Mouse (Mus musculus) kidney, postnatal 25 days (tissue): Measurements from ENCODE around the gene Ccser1.
"Not testable (repeated sequence)": the region's sequence is repeated elsewhere in the genome, so short reads cannot be mapped to it uniquely, and the experiment has no call there.

Source experiments
- DNase-seq, 2 experiments: peaks; one replicate each; pipeline ENCODE4 v3.0.0; 2021; ENCODE audit warnings: mixed read lengths in 2 of 2

Gene Ccser1

DNA sequence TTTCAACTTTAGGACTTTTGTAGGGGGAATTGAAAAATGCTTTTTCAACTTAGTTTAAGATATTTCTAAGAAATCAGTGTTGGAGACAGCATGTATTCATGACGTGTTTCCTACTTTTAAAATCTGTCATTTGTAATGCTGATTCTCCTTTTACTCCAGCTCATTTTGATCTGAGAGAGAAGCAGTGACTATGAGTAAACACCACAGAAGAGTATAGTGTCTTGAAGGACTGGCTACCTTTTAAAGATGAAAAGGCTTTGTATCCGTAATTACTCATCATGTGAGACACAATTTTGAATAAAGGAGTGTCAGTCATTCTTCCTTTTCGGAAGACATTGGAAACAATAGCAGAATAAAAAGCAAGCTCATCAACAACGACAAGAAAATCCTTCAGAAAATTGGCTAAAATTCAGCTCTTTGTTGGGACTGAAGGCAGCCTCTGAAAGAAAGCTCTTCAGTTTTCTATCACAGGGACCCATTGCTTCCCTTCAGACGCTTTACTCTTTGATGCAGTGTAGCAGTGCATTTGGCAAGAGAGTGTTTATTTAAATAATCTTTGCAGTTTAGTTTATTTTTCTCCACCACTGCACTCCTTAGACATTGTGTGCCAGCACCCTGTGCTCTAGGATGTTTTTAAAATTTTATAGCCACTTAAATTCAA, 50.1 kb downstream of the Ccser1 start:
- no peak for DNase-seq

DNA sequence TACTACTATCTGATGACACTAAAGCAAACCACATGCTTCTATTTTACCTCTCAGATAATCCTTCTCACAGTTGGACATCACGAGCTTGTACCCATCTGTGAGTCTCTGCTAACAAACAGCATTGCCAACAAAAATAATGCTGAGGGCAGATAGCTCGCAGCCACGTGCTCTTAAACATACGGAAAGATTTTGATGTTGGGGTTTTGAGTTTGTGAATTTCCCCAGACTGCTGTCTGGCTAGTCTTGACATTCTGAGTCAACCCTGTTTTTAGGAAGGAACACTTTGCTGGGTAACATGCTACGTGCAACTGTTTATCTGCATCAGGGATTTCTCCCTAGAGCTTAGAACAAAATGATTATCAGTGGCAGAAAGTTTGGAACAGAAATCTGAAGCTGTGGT, 52.9 kb downstream of the Ccser1 start:
- DNase-seq: no peak

DNA sequence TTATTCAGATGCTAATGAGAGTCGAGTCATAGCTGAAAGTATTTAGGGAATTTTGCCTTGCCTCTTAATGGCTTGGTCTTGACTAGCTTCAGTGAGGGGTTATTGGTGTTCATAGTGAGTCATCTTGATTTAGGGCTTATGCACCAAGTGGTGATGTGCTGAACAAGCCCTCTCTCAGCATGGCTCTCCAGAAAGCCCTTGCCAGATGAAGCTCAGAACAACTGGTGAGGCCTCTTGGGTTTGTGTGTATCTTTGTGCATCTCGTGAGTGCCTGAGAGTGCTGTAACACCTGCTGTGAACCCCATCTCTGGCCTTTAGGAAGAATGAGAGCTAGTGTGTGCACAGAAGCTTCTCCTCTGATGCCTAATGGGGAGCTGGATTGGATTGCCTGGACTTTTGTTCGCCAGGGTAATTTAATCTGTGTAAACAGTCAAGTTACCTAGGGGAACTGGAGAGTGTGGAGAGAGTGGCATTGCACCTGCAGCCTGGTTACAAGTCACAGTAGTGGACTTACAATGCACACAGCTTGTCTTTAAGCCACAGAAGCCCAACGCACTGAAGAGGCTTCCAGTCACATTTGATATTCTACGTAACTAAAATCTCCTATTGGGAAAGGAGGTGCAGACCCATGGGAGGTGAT, 53.5 kb downstream of the Ccser1 start:
- no peak for DNase-seq

DNA sequence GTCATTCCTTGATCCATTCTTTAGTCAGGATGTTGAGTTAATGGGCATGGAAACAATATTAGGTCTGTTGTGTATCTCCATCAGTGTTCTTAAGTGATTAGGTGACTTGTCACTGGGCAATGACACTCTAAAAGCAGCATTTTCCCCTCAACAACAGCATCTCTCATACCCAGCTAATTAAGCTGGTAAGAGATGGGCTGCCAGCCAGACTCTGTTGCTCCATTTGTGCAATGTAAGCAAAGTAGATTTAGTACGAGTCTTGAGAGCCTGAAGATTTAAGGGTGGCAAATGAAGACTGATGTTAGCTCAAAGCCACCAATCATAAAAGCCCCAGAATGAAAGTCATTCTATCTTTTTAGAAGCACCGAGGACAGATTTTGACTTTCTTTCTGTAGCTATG, 60.5 kb downstream of the Ccser1 start:
- no peak for DNase-seq

DNA sequence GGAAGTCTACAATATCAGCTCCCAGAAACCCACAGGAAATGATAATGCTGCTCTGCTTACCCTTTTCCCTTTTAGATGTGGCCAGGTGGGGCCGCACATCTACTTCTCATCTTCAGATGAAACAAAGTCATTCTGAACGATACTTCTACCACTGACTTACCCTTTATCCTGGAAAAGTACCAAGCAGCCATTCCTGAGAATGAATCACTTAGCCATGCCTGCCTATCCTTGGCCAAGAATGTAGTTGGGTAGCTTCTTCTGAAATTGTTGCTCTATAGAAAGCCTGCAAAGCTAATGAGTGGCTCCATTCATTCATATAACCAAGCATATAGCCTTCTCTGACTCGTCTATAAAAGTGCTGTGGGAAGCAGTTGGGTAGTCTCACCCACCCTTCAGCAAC, 62.4 kb downstream of the Ccser1 start:
- DNase-seq: no peak

DNA sequence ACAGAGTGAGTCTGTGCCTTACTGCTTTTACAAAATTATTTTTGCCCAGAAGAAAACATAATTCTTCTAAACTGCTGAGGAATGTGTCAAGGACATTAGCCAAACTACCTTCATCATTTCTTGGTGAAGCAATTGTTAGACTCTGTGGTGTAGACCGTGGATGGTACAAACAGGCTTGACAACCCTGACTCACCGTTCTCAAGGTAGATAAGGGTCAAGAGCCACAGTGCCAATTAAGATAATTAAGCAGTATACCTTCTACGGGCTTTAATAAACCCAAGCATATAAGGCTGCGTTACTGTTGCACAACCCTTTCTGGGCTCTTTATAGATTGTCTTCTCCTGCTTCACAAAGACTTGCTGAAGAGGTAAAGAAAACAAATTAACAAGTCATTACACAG, 66.4 kb downstream of the Ccser1 start:
- DNase-seq: no peak

DNA sequence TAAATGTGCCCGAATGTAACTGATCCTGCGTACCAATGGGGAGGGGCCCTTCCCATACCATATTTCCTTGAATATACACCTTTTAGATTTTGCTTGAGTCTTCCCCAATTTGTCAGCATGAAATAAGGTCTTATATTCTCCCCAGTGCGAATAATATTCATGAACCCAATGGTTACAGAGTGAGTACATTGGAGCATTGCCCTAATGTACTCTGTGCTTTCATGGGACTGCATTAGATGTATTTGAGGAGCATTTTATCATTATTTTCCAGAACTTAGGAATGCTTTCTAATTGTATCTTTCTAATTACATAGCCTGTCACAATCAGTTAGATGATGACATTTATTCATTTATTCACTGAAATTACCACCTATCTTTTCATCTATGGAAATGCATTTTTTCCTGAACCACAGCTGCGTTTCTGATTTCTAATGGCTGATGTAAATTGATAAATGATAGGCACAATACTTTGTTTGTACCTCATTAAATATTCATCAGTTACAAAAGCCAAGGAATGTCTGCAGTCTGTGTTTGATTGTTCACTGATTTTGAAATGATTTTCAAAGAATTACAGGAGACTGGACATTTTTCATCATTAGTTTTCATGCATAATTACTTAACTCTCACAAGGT, 67.8 kb downstream of the Ccser1 start:
- no peak for DNase-seq

DNA sequence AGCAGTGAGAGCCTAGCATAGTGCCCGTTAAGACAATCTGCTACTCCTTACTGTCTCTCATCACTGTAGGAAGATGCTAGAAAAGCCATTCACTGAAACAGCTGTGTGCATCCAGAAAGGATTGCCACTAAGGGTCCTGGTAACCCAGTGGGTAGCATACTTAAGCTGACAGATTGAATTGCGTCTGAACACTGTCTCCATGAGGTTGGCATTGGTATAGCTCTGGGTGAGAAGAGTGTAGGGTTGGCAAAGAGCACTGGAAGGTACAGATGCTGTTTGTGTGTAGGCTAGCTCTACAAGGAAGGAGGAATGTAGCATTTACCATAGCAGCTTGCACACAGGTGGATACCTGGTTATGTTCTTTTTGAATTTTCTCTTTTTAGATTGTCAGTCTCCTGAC, 68.6 kb downstream of the Ccser1 start:
- no peak for DNase-seq

DNA sequence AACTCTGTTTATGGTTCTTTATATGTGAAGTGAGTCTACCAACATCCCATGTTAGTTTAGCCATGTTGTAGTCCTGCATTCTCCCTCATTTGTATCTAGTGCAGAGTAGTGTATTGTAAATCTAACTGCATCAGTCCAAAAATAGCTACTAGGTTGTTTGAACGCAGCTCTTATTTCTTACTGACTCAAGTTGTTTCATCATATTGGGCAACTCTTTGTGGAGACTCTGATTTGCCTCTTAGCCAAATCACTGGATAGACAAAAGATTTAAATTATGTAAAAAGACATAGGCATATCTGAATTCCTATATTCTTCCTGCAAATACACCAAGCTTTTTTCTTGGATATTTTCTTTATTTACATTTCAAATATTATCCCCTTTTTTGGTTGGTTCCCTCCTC, 71.1 kb downstream of the Ccser1 start:
- DNase-seq: no peak

DNA sequence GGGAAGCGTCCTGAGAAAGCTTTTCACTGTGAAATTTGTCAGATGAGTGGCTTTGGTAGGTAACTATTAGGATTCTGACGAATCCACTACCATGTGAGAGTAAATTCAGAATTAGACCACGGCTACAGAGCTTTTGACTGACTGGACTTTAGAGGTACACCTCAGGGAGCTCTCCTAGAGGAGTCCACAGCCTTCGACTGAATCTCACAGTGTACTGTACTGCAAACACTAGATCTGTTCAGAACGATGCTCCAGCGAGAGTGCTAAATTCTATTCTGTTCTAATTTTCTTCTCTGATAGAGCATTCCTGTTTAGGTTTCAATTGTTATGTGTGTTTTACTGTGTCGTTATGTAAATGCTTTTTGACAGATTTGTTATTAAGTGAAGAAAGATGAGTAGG, 72.8 kb downstream of the Ccser1 start:
- DNase-seq: no peak

DNA sequence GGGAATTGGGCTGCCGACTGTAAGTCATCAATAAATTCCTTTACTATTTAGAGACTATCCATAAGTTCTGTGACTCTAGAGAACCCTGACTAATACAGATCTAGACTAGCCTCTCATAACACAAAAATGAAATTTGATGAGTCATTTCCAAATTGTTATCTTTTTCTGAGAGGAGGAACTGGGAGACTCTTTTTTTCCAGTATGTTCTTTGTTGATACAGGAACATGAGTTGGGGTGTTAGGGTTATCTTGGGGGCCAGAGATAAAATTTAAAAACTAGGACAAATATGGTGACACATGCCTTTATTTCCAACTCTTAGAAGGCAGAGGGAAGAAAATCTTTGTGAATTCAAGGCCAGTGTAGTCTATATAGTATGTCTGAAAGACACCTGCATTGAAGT, 75.8 kb downstream of the Ccser1 start:
- DNase-seq: not testable (repeated sequence)

DNA sequence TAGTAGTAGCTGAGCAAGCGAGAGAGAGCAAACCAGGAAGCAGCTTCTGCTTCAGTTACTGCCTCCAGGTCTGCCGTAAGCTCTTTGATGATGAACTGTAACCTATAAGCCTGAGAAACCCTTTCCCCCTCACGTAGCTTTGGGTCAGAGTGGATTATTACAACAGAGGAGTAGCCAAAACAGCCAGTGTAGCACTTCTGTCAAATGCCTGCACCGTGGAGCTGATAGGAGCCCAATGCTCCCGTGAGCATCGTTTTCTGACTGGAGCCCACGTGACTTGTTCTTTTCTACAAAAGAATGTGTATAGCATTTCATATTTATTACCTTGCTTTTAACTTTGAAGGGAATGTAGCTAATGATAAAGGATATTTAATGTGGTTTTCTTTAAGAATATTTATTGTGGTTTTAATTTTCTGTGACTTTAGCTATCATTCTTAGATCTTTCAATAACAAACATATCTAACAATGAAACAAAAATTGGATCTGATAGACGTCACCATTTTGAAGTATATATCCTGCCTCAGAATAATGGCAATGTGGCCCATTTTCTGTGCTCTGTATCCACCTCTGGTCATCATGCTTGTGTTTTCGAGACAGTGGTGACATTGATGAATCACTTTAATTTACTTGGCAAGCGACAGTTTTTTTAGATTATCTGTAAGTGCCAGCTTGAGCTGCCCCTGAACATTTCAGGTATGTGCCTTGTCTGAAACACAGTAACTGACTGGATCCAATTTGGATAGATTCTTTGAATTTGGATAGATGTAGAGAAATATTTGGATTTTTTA, 78.9 kb downstream of the Ccser1 start:
- no peak for DNase-seq

DNA sequence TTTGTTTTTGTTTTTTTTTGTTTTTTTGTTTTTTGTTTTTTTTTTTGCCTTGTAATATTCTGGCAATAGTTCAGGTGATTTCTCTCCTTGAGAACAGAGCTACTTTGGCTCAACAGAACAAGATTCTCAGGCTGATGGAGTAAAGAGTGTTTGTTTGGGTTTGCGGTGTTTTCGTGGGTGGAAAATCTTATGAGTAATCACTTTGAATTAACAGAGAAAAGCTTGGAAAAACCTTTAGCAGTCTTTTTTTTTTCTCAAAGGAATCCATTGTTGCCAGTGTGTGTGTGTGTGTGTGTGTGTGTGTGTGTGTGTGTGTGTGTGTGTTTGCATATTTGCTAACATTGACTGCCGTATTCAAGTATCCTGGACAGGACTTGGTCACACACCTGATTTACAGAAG, 81.3 kb downstream of the Ccser1 start:
- no peak for DNase-seq

DNA sequence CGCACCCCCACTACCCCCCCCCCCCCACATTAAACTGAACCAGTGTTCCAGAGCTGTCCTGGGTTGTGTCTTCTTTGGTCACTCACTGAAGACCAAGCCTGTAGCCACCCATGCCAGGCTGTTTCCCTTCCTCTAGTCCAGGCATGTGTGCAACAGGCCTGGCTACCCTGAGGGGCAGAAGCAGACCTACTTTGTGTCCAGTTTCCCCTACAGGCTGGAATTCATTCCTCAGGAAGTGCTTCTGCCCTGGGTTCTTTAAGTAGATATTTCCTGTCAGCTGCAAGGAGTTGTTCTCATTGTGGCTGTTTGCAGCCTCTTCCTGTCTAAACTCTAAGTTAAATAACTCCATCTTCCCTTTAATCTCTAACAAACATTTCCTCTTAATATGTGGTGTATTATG, 82.3 kb downstream of the Ccser1 start:
- no peak for DNase-seq

DNA sequence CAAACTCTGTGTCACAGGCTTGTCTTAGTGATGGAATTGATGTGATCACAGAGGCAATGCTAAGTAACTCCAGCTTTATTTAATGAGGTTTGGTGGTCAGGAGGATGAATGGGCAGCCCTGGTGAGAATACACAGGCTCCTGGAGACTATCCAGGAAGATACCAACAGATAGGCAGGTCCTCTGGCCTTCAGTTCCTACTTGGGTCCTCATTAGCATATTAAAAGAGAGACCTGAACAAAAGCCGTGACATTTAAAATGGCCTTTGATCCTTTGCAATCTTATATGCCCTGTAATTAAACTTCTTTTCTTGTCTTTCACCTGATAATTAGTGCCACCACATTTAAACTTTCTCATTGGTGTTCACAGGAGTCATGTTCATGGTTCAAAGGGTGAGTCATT, 83.2 kb downstream of the Ccser1 start:
- no peak for DNase-seq

DNA sequence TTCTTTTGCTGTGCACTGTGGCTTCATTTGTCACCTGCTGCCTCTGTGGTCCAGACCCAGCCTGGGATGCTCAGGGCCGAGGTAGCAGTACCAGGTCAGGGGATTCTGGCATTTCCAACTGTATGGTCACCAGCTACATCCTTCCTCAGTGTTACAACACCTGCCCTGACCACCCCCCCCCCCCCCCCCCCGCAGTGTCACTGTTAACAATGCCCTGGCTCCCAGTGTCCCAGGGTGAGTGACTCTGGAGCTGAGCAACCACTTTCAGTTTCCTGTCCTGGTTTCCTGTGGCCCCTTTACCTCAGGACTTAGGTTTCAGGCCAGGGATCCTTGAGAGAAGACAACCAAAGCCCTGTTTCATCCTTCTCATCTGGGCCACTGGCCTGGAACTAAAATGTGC, 90.9 kb downstream of the Ccser1 start:
- DNase-seq: no peak

DNA sequence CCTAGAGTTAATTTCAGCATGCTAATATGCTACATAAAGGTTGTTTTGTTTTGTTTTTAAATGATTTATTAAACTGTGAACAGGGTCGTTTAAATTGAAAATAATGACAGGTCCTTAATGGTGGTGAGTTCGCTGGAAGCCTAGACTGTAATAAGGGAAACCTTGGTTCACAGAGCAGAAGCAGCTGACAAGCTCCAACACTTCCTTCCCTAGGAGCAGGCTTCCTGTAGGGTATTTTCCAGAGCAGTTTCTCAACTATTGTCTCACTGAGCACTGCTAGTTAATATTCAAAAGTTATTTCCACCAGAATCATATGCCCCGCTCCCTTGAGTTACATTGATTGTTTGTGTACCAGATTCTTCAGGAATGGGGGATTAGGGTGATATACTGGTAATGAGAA, 93.3 kb downstream of the Ccser1 start:
- DNase-seq: no peak

DNA sequence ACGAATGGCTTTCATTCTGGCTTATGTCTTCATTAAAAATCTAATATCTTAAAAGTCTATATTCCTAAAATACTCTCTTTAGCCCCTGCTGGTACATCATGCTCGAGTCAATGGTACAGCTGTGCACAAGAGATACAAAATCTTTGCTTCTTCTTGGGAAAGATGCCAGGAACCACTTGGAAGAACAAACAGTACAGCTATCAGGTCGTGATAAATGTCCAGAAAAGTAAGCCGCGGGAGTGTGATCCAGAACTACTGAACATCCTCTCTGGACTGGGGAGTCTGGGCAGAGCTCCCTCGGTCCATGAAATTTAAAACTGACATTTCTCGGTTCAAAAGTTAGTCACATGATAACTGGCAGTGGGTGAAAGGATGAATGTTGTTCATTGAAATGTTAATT, 99.4 kb downstream of the Ccser1 start:
- DNase-seq: no peak

DNA sequence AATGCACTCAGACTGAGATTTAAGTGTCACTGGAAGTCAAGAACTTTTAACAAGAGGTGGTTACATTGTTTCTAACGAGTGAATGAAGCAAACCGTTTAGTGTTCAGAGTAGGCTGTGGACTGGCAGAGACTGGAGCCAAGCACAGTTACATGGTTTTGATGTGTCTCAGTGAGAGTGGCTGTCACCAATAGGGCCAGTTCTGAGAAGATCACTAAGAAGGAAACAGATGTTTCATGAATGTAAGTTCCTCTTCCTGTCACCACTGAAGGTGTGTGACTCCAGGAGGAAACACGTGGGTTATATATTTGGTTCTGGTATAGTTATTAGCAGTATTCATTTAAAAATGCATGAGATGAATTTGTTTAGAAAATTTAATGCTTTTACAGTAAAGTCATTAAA, 112.8 kb downstream of the Ccser1 start:
- DNase-seq: no peak

DNA sequence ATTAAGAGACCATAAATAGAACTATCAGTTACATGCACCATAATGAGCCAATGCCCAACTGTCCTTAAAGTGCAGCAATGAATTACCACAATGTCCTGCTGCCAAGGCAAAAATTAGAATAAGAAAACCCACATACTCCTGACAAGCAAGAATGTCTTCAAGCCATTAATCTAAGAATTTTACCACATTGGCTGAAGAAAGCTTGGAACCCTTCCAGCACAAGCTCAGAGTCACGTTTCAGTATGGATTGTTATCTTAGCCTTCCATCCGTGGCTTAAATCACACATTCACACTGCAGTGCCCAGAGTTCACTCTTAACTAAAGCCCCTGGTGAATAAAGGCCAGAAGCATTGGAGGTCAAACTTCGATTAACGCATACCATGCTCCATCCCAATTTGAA, 115.4 kb downstream of the Ccser1 start:
- no peak for DNase-seq

DNA sequence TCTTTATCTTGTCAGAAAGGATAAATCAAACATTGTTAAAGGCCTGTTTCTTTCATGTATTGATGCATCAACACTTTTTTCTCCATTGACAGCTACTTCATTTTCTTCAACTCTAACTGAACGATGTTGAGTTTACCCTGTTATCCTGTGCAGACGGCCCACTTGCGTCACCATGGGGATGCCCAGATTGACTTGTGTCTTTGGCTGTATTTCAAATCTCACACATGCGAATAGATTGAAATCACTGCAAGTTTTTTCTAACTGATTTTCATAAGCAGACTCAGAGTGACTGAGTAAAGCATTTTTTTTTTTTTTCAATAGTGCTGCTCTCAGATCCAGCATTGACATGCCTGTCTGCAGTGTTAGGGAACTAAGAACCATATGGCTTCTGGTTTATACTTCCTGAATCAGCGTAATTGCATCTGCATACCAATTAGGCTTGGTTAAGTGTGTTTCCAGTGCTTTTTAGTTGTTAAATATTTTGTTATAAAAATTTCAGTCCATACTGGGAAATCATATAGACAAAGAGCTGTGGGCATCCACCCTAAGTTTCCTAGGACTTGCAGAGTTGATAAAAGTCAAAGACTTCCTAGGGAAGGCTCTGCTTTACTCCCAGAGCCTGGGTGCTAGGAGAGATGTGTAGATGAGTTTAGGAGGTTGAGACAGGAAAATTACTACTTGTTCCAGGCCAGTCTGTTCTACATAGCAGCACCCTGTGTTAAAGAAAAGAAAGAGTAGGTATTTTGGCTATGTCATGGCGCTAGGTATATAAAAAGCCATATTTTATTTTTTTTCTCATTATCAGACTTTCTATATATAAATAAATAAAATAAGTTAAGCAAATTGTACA, 116.3 kb downstream of the Ccser1 start:
- DNase-seq: no peak

DNA sequence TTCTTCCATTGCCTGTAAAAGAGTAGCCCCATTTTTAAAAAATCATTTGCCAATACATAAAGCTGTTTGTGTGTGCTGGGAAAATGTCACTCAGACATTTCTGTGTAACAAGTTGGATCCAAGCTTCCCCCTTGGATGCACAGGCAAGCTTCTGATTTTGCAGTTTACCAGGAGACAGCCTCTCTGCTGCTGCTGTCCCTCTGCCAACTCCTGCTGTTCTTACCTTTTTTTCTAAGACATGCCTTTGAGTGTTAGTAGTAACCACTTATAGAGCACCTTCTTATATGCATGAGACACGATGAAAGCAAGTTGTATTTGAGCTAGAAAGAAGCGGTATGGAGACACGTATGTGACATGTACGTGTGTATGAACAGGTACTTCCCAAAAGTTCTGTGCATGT, 120.3 kb downstream of the Ccser1 start:
- DNase-seq: no peak

DNA sequence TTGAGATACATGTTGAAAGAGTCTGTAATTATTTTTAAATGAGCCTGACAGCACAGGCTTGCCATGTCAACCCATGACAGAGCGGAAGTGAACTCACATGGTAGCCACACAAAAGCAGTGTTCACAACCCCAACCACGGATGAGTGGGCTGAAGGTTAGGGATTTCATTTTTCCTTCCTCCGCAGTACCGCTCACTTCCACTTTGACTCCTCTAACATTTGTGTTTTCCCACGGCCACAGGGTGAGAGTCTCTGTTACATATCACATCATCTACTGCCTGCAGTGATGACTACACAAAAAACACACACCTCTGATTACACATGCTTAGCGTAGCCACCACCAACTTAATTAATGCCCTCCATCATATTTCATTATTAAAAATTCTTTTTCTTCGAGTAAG, 120.9 kb downstream of the Ccser1 start:
- DNase-seq: no peak
